Mouse (Mus musculus) liver, embryonic 12.5 days (tissue): ENCODE results near the gene Zscan29. TPM values are rescaled to one million over a fixed set of nuclear protein-coding genes. Genes with fewer than 3 reads are reported as not detected.
"Not testable (repeated sequence)": the region's sequence is repeated elsewhere in the genome, so short reads cannot be mapped to it uniquely, and the experiment has no call there.

Experiments
- ATAC-seq: fragments of 200-750 bp; cut with Nextera tagmentation; 2 replicates; pipeline ENCODE4 v1.8.0; 2017; ENCODE audit warnings: moderate number of reproducible peaks, mild to moderate bottlenecking, moderate library complexity
- H3K27ac ChIP-seq: fragments of 300-500 bp; sonication (generic); 2 replicates; pipeline ENCODE4 v1.5.1; 2016; ENCODE audit warnings: mild to moderate bottlenecking
- H3K27me3 ChIP-seq: fragments of 300-500 bp; sonication (generic); replicated peaks from 2 replicates; pipeline ENCODE4 v1.6.1; 2016; ENCODE audit warnings: mild to moderate bottlenecking, moderate library complexity
- H3K36me3 ChIP-seq: fragments of 300-500 bp; sonication (generic); 2 replicates; pipeline ENCODE4 v1.6.1; 2016; ENCODE audit warnings: mild to moderate bottlenecking, moderate library complexity
- H3K4me1 ChIP-seq: fragments of 300-500 bp; sonication (generic); 2 replicates; pipeline ENCODE4 v1.6.1; 2016
- H3K4me2 ChIP-seq: fragments of 300-500 bp; sonication (generic); 2 replicates; pipeline ENCODE4 v1.6.1; 2016; ENCODE audit warnings: mild to moderate bottlenecking, moderate library complexity
- H3K4me3 ChIP-seq: fragments of 300-500 bp; sonication (generic); 2 replicates; pipeline ENCODE4 v1.5.1; 2016; ENCODE audit warnings: mild to moderate bottlenecking, moderate library complexity
- H3K9ac ChIP-seq: fragments of 300-500 bp; sonication (generic); 2 replicates; pipeline ENCODE4 v1.6.1; 2016; ENCODE audit warnings: mild to moderate bottlenecking, moderate library complexity
- H3K9me3 ChIP-seq: fragments of 300-500 bp; sonication (generic); replicated peaks from 2 replicates; pipeline ENCODE4 v1.6.1; 2016; ENCODE audit warnings: mild to moderate bottlenecking, moderate library complexity
- WGBS: fragments of 180-500 bp; shearing (Covaris S2); methylation state at CpG from one replicate; pipeline ENCODE4 v1.1.7; 2016; ENCODE audit not compliant: insufficient replicate concordance; 5-methylcytosine and 5-hydroxymethylcytosine counted together
- polyA plus RNA-seq: library from polyadenylated mRNA; unstranded; fragments of >200 nt; fragmentation: Nextera tagmentation; extraction: Ambion mirVana; gene quantifications from 2 replicates; pipeline ENCODE4 v1.2.1, GENCODE M21; 2016

Zscan29 gene
- polyA plus RNA-seq, 1 experiment from 2014 or later: 5.1 TPM

DNA sequence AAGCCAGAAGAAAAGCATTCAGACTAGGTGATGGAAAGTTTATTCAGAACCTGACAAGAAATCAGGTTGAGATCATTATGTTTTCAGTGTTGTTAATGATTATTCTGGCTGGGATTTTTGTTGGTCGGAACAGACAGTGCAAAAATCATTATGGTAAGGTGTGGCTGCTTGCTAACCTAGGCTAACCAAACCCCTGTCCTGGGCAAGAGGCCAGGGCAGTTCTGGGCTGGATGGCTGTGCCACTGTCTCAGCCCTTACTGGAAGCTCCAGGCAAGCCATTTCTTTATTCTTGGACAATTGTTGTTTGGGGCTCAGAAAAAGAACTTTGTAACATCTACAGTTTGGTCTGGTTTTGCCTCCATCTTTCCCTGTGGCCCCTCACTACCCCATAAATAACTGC, 43.4 kb downstream of the Zscan29 start:
- 58% methylated on average over 1 of the region's 1 CpGs for WGBS
- Histone ChIP-seq H3K4me1 (no peaks in the 10 kb centered on the region), H3K9me3 (no peaks in the 10 kb centered on the region), H3K9ac (no peak overlapping the region), H3K27me3 (no peaks in the 10 kb centered on the region), H3K4me2 (no peak overlapping the region), H3K4me3 (no peak overlapping the region), H3K27ac (no peak overlapping the region), H3K36me3 (no peaks in the 10 kb centered on the region)
- ATAC-seq: no peak

GRCm38 (mm10) chr2:121126302-121126701, 44.6 kb downstream of the Zscan29 start:
- H3K9ac ChIP-seq, H3K4me2 ChIP-seq, H3K27me3 ChIP-seq, ATAC-seq, H3K4me3 ChIP-seq, H3K4me1 ChIP-seq, H3K9me3 ChIP-seq, H3K36me3 ChIP-seq, H3K27ac ChIP-seq: not testable (repeated sequence)
- WGBS: 76% methylated on average over 5 of the region's 5 CpGs

DNA sequence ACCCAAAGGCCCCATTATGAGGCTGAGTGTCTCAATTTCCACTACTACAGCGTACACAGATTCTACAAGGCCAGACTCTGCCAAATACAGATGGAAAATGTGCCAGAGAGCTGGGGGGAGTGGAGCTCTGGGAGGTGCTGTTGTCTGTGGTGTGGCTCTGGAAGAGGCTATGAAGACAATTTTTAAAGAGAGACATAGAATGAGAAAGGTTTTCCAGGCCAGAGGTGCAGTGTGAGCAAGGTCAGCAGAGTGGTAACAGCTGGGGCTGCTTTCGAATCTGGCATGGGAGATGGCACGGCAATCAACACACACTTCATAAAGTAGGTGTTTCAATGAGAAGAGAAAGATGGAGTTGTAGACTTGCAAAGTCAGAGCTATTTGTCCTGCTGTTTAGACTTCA, 51.7 kb downstream of the Zscan29 start:
- peaks cover 12% of the 10 kb centered on the region for H3K27me3 ChIP-seq
- H3K36me3 ChIP-seq: no peaks in the 10 kb centered on the region
- no peak overlapping the region for H3K4me2 ChIP-seq
- no peaks in the 10 kb centered on the region for H3K4me1 ChIP-seq
- no peak overlapping the region for H3K4me3 ChIP-seq
- WGBS: 73% methylated on average over 3 of the region's 3 CpGs
- no peak overlapping the region for H3K27ac ChIP-seq
- no peak for ATAC-seq
- H3K9me3 ChIP-seq: no peaks in the 10 kb centered on the region
- H3K9ac ChIP-seq: no peak overlapping the region

DNA sequence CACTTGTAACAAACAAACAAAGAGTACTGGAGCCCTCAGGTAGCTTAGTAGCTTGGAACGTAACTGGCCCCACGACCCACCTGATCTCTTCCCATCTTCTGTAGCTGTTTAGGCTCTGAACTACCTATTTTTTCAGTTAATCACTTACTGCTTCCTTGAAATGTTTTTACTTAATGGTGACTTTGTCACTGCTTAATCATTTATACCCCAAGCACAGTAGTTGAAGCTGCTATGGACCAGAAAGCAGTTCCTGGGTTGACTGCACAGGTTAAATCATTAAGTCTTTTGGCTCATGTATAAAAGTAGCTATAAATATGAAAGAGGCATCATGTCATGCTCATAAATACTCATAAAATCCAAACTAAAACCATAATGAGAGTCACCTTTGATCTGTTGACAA, 55.5 kb downstream of the Zscan29 start:
- peaks cover 12% of the 10 kb centered on the region for H3K27me3 ChIP-seq
- H3K4me2 ChIP-seq: no peak overlapping the region
- no peak for ATAC-seq
- no peaks in the 10 kb centered on the region for H3K4me1 ChIP-seq
- WGBS: 89% methylated on average over 2 of the region's 2 CpGs
- no peak overlapping the region for H3K4me3 ChIP-seq
- no peak overlapping the region for H3K27ac ChIP-seq
- no peak overlapping the region for H3K9ac ChIP-seq
- no peaks in the 10 kb centered on the region for H3K36me3 ChIP-seq
- H3K9me3 ChIP-seq: no peaks in the 10 kb centered on the region

GRCm38 (mm10) chr2:121109695-121110094, 61.2 kb downstream of the Zscan29 start, which contains the start of gene Tgm7:
Tgm7 (minus strand) TSS chr2:121109795.
- Histone ChIP-seq H3K27ac (no peak within 1 kb of the TSS), H3K4me2 (no peak within 1 kb of the TSS), H3K9ac (no peak within 1 kb of the TSS), H3K4me3 (no peak within 1 kb of the TSS), H3K27me3 (peaks cover 6% of the 10 kb centered on the region; the same call in 1 of the 2 replicates), H3K4me1 (no peaks in the 10 kb centered on the region), H3K36me3 (no peaks in the 10 kb centered on the region), H3K9me3 (no peaks in the 10 kb centered on the region)
- 81% methylated on average over 4 of the region's 4 CpGs for WGBS
- no peak for ATAC-seq

Other genes starting within 250 kb of the Zscan29 start
- 16.1 and 18.3 TPM in 2 replicates for gene Ubr1, start 200.4 kb downstream of the Zscan29 start, polyA plus RNA-seq
- gene Tmem62, start 194.1 kb downstream of the Zscan29 start, polyA plus RNA-seq: 2.1 and 3.6 TPM in 2 replicates
- gene Ccndbp1, start 162.7 kb downstream of the Zscan29 start, polyA plus RNA-seq: 40.7 and 43.4 TPM in 2 replicates
- 171 and 179 TPM in 2 replicates for gene Epb42, start 134.1 kb downstream of the Zscan29 start, polyA plus RNA-seq
- gene Tgm5, start 85.3 kb downstream of the Zscan29 start, polyA plus RNA-seq: 0.05 and 0.07 TPM in 2 replicates
- not detected in 2 replicates for gene Tgm7, start 61.3 kb downstream of the Zscan29 start, polyA plus RNA-seq
- gene Adal, start 30.7 kb downstream of the Zscan29 start, polyA plus RNA-seq: 11.2 and 11.5 TPM in 2 replicates
- 11.8 and 12.3 TPM in 2 replicates for gene Lcmt2, start 30.5 kb downstream of the Zscan29 start, polyA plus RNA-seq
- gene Tubgcp4, start 471 bp downstream of the Zscan29 start, polyA plus RNA-seq: 37.2 and 37.8 TPM in 2 replicates
- gene Trp53bp1, start 100.3 kb upstream of the Zscan29 start, polyA plus RNA-seq: 22.2 and 23.3 TPM in 2 replicates
- 0.25 and 0.29 TPM in 2 replicates for gene Map1a, start 118.5 kb upstream of the Zscan29 start, polyA plus RNA-seq
- gene Ppip5k1, start 184.3 kb upstream of the Zscan29 start, polyA plus RNA-seq: 8.1 and 8.7 TPM in 2 replicates
- 0.16 TPM in 1 of 2 replicates, not detected in the other for gene Ckmt1, start 186.6 kb upstream of the Zscan29 start, polyA plus RNA-seq
- gene Strc, start 216.0 kb upstream of the Zscan29 start, polyA plus RNA-seq: not detected in 2 replicates
- gene Pdia3, start 242.7 kb upstream of the Zscan29 start, polyA plus RNA-seq: 353 and 364 TPM in 2 replicates
- 0.84 and 1.0 TPM in 2 replicates for gene Catsper2, start 242.7 kb upstream of the Zscan29 start, polyA plus RNA-seq